Mouse (Mus musculus) retina, embryonic 14.5 days (tissue): ENCODE results near the gene Zbtb49.

Experiments used
- DNase-seq: peaks from one replicate; pipeline ENCODE4 v3.0.0-alpha.2; 2015; ENCODE audit warnings: low spot score

The Zbtb49 gene

DNA sequence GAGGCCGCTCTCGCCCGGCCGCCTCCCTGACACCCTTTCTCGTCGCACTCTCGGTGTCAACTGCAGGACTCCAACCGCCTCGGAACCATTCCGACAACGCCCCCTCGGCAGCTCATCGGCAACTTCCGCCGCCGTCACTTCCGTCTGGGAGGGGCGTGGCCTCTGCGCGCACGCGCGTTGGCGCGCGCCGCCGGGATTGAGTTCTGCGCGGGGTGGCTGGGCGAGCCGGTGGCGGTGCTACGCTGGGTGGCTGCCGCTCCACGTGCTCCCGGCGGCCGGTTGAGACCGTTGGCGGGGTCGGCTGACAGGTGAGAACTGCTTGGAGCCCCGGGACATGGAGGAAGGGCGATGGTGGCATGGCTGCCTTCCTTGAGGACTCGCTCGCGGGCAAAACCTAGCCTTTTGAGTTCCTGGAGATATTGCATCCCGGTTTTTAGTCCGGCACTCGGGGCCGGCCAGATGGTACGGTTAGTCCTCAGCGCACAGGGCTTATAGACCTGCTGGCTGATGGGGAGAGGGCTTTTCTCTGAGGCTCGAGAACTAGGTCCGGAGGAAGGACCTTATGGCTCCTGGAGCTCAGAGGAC lies at the start of gene Zbtb49, which contains the start of gene Lyar:
Gene Zbtb49 (minus strand): TSS at position 130 of the 585 bp plus-strand sequence.
Gene Lyar (plus strand): TSS at position 143 of the 585 bp plus-strand sequence.
- peak; percentile 94 for DNase-seq

DNA sequence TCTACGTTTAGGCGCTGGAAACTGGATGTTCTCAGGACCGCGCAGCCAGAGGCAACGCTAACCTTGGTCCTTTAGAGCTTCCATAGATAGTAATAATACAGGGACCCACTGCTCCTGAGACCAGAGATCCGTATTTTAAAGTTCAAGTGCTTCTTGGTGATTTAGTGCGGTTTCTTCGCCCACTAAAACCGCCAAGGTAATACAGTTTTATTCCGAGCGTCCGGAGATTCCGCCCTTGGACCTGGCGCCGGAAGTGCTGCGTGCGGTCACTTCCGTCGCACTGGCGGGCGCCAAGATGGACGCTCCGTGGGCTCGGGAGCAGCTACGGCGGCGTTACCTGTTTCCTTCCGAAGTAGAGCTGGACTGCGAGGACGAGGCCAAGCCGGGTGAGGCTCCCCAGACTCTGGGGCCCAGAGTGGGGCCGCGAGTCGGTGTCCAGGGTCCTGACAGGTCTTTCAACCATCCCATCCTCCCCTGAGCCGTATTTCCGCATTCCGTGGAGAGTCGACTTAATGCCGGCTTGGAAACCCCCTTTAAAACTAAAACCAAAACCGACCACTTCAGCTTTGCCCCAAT lies 39.9 kb upstream of the Zbtb49 start, which contains the start of gene Tmem128:
Gene Tmem128 (plus strand): TSS at position 79 of the 576 bp plus-strand sequence.
- peak; percentile 76 for DNase-seq

DNA sequence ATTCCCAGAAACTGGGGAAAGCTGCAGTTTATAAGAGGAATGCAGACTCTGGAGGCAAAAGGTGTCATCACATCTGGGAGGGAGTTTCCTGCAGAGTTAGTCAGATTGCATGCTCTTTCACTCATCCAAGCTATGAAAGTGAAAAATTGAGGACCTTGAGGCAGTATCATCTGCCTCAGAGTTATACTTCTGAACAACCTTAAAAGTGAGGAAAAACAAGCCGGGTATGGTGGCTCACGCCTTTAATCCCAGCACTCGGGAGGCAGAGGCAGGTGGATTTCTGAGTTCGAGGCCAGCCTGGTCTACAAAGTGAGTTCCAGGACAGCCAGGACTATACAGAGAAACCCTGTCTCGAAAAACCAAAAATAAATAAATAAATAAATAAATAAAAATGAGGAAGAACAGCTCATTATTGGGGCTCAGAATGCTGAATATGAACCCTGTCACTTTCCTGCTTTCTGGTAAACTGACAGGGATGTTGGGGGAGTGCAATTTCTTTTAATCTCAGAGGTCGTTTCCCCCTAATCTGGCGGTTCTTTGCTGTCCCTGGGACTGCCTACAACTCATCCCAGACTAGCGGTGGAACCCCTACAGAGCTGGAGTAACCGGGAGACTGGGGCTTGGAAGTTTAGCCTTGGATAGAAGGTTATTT lies 39.3 kb upstream of the Zbtb49 start:
- DNase-seq: no peak

DNA sequence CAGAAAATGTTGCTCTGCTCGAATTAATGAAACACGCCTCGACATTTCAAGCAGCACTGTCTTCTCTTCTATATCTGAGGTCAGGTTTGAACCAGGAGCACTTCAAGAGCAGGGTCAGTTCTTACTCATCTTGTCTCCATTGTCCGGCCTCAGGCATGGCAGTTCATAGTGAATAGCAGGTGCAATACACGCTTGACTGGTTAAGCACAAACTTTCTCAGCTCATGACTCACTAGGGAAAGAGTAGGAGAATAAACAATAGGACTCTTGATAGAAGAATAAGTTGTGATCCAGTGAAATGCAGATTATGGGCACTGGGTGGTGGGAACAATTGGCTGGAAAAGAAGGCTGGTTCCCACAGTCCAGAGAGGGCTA lies 38.5 kb upstream of the Zbtb49 start:
- no peak for DNase-seq

DNA sequence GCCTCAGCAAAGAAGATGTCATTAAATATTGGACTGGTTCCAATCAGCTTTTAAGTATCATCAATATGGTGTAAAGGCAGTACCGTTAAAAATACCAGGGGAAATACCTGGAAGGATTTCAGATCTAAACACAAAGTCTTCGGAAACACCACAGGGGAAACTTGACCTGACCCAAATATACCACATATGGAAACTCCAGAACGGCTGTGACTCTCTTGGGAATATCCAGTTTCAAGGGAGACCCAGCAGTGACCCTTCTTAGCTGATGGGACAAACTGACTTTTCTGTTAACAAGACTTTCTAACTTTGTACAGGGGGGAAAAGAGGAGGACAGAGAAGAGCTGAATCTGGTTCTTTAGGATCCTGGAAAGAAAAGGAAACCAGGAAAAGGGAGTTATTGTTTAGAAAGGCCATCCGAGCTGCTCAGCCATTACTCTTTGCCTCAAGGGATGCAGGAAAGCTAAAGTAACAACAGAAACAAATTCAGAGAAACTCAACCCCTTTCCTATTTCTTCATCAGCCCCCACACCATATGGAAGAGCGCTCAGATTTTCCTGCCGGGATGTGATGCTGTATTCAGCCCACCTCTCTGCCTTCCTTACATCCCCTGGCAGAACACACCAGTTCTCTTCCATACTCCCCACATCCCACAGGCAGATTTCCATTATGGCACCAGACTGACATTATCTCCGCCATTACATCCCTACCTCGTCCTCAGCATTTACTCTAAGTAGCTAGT lies 37.9 kb upstream of the Zbtb49 start:
- DNase-seq: no peak

DNA sequence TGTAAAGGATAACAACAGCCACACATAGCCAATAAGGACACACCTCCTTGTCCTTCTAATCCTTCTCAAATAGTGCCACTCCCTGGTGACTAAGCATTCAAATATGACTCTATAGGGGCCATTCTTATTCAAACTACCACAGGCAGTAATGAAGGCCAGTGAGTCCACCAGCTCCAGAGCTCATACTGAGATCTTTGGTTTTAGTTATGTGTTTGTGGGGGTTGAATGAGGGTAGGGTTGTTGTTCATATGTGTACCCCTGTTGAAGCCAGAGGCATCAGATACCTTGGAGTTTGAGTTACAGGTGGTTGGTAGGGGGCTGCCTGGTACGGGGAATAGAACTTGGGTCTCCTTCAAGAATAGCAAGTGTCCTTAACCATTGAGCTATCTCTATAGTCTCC lies 36.3 kb upstream of the Zbtb49 start:
- no peak for DNase-seq

DNA sequence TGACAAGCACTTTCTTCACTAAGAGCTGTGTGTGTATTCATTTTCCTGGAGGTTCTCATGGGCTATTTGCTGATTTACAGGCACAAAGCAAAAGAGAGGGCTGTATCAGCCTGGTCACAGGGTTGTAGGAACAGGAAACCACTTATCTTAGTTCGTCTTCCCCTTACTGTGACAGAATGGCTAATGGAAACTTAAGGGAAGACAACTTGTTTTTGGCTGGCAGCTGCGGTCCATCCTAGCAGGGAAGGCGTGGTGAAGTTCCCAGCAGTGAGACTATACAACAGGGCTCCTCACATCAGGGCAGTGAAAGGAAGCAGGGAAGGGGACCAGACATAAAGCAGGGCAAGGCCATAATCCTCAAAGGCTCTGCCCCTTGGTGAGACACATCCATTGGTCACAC lies 35.4 kb upstream of the Zbtb49 start:
- no peak for DNase-seq

DNA sequence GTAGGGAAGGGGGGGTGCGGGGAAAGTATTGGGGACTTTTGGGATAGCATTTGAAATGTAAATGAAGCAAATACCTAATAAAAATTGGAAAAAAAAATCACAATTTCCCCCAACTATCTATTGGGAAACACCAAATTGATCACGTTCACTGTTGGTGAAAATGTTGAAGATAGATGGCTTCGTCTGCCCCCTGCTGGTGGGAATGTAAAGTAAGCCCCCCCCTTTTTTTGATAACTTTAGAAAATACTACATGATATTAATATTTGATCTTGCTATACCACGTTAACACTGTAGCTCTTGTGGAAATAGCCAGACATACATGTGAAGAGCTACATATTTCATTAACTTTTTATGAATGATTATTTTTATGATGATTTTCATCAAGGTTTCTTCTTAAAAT lies 34.9 kb upstream of the Zbtb49 start:
- DNase-seq: no peak

DNA sequence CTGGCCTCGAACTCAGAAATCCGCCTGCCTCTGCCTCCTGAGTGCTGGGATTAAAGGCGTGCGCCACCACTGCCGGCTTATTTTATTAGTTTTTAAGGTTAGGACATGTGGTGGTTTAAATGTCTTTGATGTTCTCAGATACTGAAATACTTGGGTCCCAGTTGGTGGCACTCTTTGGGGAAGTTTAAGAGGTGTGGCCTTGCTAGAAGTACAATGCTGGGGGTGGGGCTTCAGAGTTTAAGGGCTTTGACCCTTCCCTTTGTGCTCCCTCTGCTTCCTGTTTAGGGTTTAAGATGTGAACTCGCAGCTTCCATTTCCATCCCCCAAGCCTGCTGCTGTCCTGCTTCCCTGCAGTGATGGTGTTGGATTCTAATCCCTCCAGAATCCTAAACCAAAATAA lies 21.7 kb upstream of the Zbtb49 start:
- DNase-seq: no peak

DNA sequence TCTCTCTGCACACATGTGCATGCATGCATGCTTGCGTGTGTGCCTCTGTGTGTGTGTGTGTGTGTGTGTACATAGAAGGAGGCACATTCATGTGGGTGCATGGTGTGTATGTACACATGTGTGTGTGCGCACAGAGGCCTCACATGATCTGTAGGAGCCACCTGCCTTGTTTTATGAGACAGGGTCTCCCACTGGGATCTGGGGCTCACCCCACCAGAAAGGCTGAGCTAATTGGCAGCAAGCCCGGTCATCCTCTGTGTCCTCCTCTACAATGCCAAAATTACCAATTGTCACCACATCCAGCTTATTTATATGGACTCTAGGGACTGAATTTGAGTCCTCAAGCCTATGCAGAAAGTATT lies 21.2 kb upstream of the Zbtb49 start:
- no peak for DNase-seq

DNA sequence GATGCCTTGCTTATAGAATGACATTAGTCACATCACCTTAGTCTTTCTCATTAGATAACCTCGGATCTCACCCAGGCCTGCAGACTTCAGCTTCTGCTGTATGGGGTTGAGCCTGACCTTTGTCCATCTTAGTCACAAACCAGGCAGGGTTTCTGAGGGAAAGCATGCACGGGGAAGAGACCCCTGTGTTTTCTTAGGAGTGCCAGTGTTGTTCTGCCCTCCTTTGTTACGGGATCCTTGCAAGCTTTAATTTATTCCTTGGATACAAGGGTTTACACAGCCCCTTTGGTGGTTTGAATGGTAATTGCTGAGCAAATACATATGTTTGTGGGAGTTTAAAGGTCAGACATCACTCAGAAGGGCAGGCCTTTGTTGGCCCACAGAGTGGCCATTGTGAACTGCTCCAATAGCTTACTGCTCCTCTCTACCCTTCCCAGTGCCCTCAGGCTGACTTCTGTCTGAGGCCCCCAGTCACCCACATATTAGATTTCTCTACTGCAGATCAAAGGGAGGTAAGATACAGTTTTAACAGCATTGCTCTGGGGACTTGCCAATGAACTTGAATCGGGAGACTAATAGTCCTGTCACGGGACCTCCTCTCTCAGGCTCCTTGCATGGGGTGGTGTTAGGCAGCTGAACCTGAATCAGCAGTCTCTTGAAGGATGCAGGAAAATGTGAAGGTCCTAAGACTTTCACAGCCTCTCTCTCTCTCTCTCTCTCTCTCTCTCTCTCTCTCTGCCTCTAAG lies 20.6 kb upstream of the Zbtb49 start:
- DNase-seq: no peak

DNA sequence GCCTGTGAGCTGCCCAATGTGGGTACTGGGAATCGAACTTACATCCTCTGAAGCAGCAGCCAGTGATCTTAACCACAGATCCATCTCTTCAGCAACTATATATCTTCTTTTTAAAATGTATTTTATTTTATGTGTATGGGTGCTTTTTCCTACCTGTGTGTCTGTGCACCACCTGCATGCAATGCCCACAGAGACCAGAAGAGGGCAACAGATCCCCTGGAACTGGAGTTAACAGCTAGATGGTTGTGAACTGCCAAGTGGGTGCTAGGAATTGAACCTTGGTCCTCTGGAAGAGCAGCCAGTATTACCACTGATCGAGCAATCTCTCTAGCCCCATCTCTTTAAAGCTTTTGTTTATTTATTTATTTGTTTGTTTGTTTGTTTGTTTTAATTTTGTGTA lies 16.4 kb upstream of the Zbtb49 start:
- DNase-seq: no peak

DNA sequence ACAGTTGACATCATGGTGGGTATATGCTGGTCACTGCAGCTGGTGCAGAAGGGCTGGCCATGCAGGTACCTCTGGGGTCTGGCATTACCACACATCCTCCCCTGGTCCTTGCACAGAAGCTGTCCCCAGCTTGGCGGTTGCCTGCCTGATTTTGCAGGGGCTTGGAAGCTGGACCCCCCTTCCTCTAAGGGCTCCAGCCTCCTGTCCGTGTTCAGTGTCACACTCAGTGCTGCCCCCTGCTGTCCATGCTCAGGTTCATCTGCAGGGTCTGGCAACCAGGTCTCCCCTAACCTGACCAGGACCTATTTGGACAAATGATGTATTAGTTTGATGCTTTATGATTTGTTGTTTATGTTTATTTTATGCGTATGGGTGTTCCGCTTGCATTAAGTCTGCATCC lies 15.2 kb upstream of the Zbtb49 start:
- peak; percentile 72 for DNase-seq

DNA sequence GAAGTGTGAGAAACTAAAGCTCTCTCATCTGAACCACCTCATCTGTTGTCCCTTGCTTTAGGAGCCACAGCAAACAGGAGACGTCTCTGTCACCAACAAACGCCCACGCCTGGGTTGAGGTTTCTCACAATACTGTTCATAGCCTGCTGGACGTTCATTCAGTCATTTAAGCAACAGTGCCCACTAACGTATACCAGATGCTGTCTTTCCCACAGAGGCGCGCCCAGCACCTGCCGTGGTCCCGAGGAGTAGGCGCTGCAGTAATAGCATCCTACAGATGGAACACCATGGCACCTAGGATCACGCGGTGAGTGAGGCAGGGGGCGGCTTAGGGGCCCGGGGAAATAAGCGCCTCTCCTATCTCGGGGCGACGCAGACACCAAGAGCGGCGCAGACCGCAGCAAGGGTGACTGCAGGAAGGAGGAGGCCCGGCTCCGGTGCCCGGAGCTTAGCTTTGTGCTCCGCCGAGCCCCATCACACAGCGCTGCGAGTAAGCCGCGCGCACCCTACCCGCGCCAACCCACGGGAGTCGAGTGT lies 418 bp downstream of the Zbtb49 start:
- peak; percentile 45 for DNase-seq

DNA sequence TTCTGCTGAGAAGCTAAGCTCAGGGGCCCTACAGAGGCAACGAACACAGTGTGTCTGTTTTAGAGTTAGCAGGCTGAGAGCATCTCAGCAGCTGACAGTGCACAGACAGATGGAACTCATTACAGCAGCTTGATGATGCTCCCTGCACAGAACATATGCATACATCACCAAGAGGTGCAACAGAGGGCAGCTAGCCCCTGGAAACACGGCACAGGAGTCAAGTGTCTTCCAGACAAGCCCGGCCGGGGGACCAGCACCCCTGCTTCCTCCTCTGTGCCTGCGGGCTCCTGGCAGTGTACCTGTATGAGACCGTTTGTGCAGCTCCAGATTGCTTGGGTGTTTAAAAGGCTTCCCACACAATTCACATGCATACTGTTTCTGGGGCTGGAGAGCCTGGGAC lies 7.2 kb downstream of the Zbtb49 start:
- no peak for DNase-seq

DNA sequence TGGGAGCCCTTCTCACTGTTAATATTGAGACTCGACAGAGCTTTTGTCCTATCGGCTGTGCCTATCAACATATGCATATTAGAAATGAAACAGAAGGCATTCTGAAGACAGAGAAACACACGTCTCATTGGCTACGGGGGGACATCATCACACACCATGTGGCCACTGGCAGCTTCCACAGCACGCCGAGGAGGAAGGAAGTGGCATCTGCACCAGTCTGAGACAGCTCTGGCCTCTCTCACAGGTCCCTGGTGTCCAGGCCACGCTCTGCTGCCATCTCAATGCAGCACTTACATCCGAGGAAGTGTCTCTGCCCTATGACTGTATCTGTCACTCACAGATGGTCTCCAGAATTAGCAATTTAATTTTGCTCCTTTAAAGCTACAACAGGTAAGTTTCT lies 8.6 kb downstream of the Zbtb49 start:
- no peak for DNase-seq

DNA sequence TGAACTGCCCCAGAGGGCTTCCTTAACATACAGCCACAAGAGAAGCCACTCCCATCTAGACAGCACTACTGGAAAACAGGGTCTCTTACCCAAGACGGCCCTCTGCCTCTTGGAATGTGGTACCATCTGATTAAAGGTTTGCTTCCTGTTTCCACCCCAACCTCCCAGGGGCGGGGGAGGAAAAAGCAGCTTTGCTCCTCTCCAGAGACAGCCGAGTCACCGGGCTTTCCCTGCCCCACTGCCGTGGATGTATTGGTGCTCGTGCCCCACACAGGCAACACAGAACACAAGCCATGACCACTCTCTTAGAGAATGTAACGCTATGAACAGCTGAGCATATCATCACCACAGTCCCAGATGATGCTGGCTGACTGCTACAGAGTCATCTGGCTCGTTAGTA lies 11.3 kb downstream of the Zbtb49 start:
- no peak for DNase-seq

DNA sequence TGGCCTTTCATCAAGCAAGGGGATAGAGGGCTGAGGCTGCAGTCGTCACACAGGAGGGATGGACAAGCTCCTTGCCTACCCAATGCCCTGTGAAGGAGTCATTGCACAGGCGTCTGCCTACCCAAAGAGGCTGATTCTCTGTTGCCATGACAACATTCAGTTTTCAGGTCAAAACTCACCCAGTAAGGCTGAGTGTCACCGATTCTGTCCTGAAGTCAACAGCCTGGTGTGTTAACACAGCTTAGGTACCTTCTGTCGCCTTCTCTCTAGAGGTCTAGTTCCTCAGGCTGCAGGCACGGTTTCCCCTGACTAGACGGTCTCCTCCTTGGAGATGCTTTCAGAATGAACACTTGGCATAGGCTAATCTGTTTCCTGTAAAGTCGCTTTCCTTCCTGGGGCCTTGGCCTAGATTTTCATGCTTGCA lies 14.9 kb downstream of the Zbtb49 start:
- DNase-seq: peak; percentile 18

DNA sequence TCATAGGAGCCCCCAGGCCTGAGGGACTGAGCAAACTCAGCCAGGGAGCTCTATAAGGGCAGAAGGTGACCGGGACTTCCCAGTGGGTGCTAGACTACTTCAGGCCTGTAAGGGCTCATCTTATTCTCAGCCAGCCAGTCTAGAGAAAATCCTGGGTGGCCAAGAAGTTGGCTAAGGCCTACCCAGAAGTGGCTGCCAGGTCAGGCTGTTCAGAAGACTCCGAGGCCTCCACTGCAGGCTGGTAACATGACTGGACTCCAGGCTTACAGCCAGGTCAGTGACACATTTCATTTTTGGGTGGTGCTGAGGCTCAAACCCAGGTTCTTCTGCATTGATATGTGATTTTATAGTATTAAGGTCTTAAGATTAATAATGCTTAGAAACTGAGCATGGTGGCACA lies 20.6 kb downstream of the Zbtb49 start:
- no peak for DNase-seq

DNA sequence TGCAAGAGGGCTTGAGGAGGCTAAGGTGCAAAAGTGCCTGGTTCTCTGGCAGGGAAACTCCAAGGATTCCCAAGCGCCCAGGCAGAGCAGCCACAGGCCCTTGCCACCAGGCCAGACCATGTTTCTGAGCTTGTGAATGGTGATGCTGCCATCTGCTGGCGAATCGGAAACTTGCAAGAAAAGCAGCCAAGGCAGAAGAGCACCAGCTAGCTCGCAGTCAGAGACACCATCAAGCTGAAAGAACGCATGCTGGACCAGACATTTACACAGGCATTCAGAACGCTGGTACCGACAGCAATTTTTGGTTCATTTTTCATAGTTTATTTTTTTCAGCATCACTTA lies 22.8 kb downstream of the Zbtb49 start:
- peak; percentile 93 for DNase-seq

DNA sequence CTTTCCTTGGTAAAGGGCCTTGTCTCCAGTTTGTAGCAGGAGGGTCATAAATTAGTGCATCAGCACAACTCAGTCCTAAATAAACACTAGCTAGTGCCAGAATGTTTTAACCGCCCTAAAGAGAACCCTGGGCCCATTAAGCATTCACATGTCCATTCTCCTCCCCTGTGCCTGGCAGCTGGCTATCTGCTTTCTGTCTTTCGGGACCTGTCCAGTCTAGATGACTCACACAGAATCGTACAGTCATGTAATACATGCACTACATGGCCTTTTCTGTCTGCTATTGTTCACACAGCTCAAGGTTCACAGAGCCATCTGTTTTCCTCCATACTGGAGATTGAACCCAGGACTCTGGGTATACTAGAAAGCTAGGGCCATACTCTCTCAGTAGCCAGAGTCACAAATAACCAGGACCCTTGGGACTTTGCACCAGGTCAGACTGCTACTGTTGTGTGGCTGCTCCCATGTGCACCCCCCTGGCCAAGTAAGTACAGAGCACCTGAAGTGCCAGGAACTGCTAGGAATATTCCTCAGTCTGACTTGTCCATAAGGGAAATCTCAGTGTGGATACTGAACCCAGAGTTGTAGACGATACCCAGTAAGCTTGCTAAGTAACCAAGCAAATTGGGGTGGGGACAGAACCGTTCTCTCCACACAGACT lies 23.3 kb downstream of the Zbtb49 start:
- DNase-seq: no peak

DNA sequence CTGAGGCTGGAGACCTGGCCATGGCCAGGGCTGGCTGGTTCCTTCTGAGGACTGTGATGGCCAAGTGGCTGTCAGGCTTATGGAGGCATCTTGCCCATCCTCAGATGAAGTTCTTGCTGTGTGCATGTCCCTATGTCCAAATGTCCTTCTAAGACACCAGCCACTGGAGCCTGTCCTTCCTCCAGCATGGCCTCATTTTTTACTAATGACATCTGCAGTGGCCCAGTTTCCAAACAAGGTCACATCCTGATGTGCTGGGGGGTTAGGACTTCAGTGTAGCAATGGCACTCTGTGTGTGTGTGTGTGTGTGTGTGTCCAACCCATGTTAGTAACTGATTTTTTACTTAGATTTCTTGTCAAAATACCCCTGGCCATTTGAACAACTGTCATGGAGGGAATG lies 24.3 kb downstream of the Zbtb49 start:
- no peak for DNase-seq
